Mouse (Mus musculus): ENCODE results near the gene Ranbp6. TPM values are rescaled to one million over a fixed set of nuclear protein-coding genes. Genes with fewer than 3 reads are reported as not detected.

Gene Ranbp6
- total RNA-seq (2014; fragmentation: Nextera tagmentation) (13.8 and 17.2 TPM in 2 replicates), total RNA-seq (2017) (28.2 and 30.2 TPM in 2 replicates), polyA plus RNA-seq (2012) (0.84 and 1.9 TPM in 2 replicates)

- TF ChIP-seq GATA1 (IDR thresholded peaks at IDR 0.05; ENCODE audit: borderline replicate concordance, low read length) (no peak), TAL1 (conservative IDR thresholded peaks at IDR 0.05; ENCODE audit: low read depth, low read length) (no peak), CTCF (IDR thresholded peaks at IDR 0.05; ENCODE audit: low read depth, low read length) (no peak), GATA2 (IDR thresholded peaks at IDR 0.05; ENCODE audit: borderline replicate concordance, low read depth, low read length) (no peak), POLR2AphosphoS5 (IDR thresholded peaks at IDR 0.05; ENCODE audit: insufficient replicate concordance, low read depth, low read length) (no peak)
- ATAC-seq (ENCODE audit: extremely low read depth, insufficient number of reproducible peaks, low FRiP score, poor library complexity, severe bottlenecking) = peak; percentile 81
Measured at GRCm38 (mm10) chr19:29812581-29813460, at the start of gene Ranbp6. Gene Ranbp6 (minus strand): TSS chr19:29812974.

GRCm38 (mm10) chr19:29860816-29861215 lies 48.0 kb upstream of the Ranbp6 start:
- no peaks in the 10 kb centered on the region for H3K9me3 ChIP-seq (replicated peaks)
- DNase-seq (ENCODE audit: low spot score) (no peak), ATAC-seq (ENCODE audit: extremely low read depth, insufficient number of reproducible peaks, low FRiP score, poor library complexity, severe bottlenecking) (no peak)
- no peaks in the 10 kb centered on the region for H3K36me3 ChIP-seq (replicated peaks)
- no peaks in the 10 kb centered on the region for H3K4me1 ChIP-seq (ENCODE audit: insufficient read depth, low read depth, low read length)
- H3K27me3 ChIP-seq (ENCODE audit: insufficient read depth, low read length) = peaks cover 4% of the 10 kb centered on the region; the same call in 1 of the 2 replicates
- TF ChIP-seq GATA1 (IDR thresholded peaks at IDR 0.05; ENCODE audit: borderline replicate concordance, low read length) (no peak), POLR2AphosphoS5 (IDR thresholded peaks at IDR 0.05; ENCODE audit: insufficient replicate concordance, low read depth, low read length) (no peak), CTCF (IDR thresholded peaks at IDR 0.05; ENCODE audit: low read depth, low read length) (no peak), TAL1 (conservative IDR thresholded peaks at IDR 0.05; ENCODE audit: low read depth, low read length) (no peak), GATA2 (IDR thresholded peaks at IDR 0.05; ENCODE audit: borderline replicate concordance, low read depth, low read length) (no peak)
- H3K4me3 ChIP-seq (ENCODE audit: low read depth, low read length) = no peak overlapping the region

More at GRCm38 (mm10) chr19:29812581-29813460, at the start of gene Ranbp6:
- Histone ChIP-seq H3K9me3 (replicated peaks) (no peaks in the 10 kb centered on the region), H3K27me3 (ENCODE audit: insufficient read depth, low read length) (no peaks in the 10 kb centered on the region), H3K36me3 (replicated peaks) (peaks cover 30% of the 10 kb centered on the region), H3K4me1 (ENCODE audit: insufficient read depth, low read depth, low read length) (peaks cover 38% of the 10 kb centered on the region), H3K4me3 (ENCODE audit: low read depth, low read length) (peak within 1 kb of the TSS; percentile 80)
- peak; percentile 85 for DNase-seq (ENCODE audit: low spot score)

- no peaks in the 10 kb centered on the region for H3K36me3 ChIP-seq (replicated peaks)
- H3K4me3 ChIP-seq (ENCODE audit: low read depth, low read length) = no peak overlapping the region
- H3K27me3 ChIP-seq (ENCODE audit: insufficient read depth, low read length) = peaks cover 4% of the 10 kb centered on the region; the same call in 1 of the 2 replicates
- DNase-seq (ENCODE audit: low spot score) (no peak), ATAC-seq (ENCODE audit: extremely low read depth, insufficient number of reproducible peaks, low FRiP score, poor library complexity, severe bottlenecking) (no peak)
- 0 out of 2 replicates have a peak, but pooled peaks cover 2% of the 10 kb centered on the region for H3K9me3 ChIP-seq (replicated peaks)
- TF ChIP-seq GATA1 (IDR thresholded peaks at IDR 0.05; ENCODE audit: borderline replicate concordance, low read length) (no peak), TAL1 (conservative IDR thresholded peaks at IDR 0.05; ENCODE audit: low read depth, low read length) (no peak), GATA2 (IDR thresholded peaks at IDR 0.05; ENCODE audit: borderline replicate concordance, low read depth, low read length) (no peak), POLR2AphosphoS5 (IDR thresholded peaks at IDR 0.05; ENCODE audit: insufficient replicate concordance, low read depth, low read length) (no peak), CTCF (IDR thresholded peaks at IDR 0.05; ENCODE audit: low read depth, low read length) (no peak)
- no peaks in the 10 kb centered on the region for H3K4me1 ChIP-seq (ENCODE audit: insufficient read depth, low read depth, low read length)
Measured at GRCm38 (mm10) chr19:29857267-29857666, 44.5 kb upstream of the Ranbp6 start.

GRCm38 (mm10) chr19:29853711-29854110 lies 40.9 kb upstream of the Ranbp6 start:
- H3K9me3 ChIP-seq (replicated peaks) = 0 out of 2 replicates have a peak, but pooled peaks cover 2% of the 10 kb centered on the region
- no peak overlapping the region for H3K4me3 ChIP-seq (ENCODE audit: low read depth, low read length)
- no peaks in the 10 kb centered on the region for H3K4me1 ChIP-seq (ENCODE audit: insufficient read depth, low read depth, low read length)
- 0 out of 2 replicates have a peak, but pooled peaks cover 2% of the 10 kb centered on the region for H3K27me3 ChIP-seq (ENCODE audit: insufficient read depth, low read length)
- no peaks in the 10 kb centered on the region for H3K36me3 ChIP-seq (replicated peaks)
- ATAC-seq (ENCODE audit: extremely low read depth, insufficient number of reproducible peaks, low FRiP score, poor library complexity, severe bottlenecking) = no peak
- no peak for DNase-seq (ENCODE audit: low spot score)
- TF ChIP-seq GATA1 (IDR thresholded peaks at IDR 0.05; ENCODE audit: borderline replicate concordance, low read length) (no peak), POLR2AphosphoS5 (IDR thresholded peaks at IDR 0.05; ENCODE audit: insufficient replicate concordance, low read depth, low read length) (no peak)

GRCm38 (mm10) chr19:29851036-29851690 lies 38.4 kb upstream of the Ranbp6 start:
- Histone ChIP-seq H3K36me3 (replicated peaks) (no peaks in the 10 kb centered on the region), H3K9me3 (replicated peaks) (0 out of 2 replicates have a peak, but pooled peaks cover 2% of the 10 kb centered on the region), H3K4me3 (ENCODE audit: low read depth, low read length) (no peak overlapping the region), H3K27me3 (ENCODE audit: insufficient read depth, low read length) (0 out of 2 replicates have a peak, but pooled peaks cover 2% of the 10 kb centered on the region), H3K4me1 (ENCODE audit: insufficient read depth, low read depth, low read length) (no peaks in the 10 kb centered on the region)
- TF ChIP-seq POLR2AphosphoS5 (IDR thresholded peaks at IDR 0.05; ENCODE audit: insufficient replicate concordance, low read depth, low read length) (no peak), GATA1 (IDR thresholded peaks at IDR 0.05; ENCODE audit: borderline replicate concordance, low read length) (no peak)
- DNase-seq (ENCODE audit: low spot score) (no peak), ATAC-seq (ENCODE audit: extremely low read depth, insufficient number of reproducible peaks, low FRiP score, poor library complexity, severe bottlenecking) (no peak)

GRCm38 (mm10) chr19:29849924-29850551 lies 37.3 kb upstream of the Ranbp6 start:
- DNase-seq (ENCODE audit: low spot score) (no peak), ATAC-seq (ENCODE audit: extremely low read depth, insufficient number of reproducible peaks, low FRiP score, poor library complexity, severe bottlenecking) (no peak)
- Histone ChIP-seq H3K27me3 (ENCODE audit: insufficient read depth, low read length) (0 out of 2 replicates have a peak, but pooled peaks cover 2% of the 10 kb centered on the region), H3K36me3 (replicated peaks) (no peaks in the 10 kb centered on the region), H3K9me3 (replicated peaks) (0 out of 2 replicates have a peak, but pooled peaks cover 1% of the 10 kb centered on the region), H3K4me3 (ENCODE audit: low read depth, low read length) (no peak overlapping the region), H3K4me1 (ENCODE audit: insufficient read depth, low read depth, low read length) (no peaks in the 10 kb centered on the region)
- no peak for TF ChIP-seq GATA2 (IDR thresholded peaks at IDR 0.05; ENCODE audit: borderline replicate concordance, low read depth, low read length)
- no peak for TF ChIP-seq GATA1 (IDR thresholded peaks at IDR 0.05; ENCODE audit: borderline replicate concordance, low read length)
- TF ChIP-seq TAL1 (conservative IDR thresholded peaks at IDR 0.05; ENCODE audit: low read depth, low read length) = no peak
- TF ChIP-seq POLR2AphosphoS5 (IDR thresholded peaks at IDR 0.05; ENCODE audit: insufficient replicate concordance, low read depth, low read length) = no peak

Data from G1E (cell line).